Mouse (Mus musculus): ENCODE results near the gene Micall2. TPM values are rescaled to one million over a fixed set of nuclear protein-coding genes. Genes with fewer than 3 reads are reported as not detected.

Micall2 gene
- polyA plus RNA-seq, 1 experiment from 2014 or later: 6.6 TPM

GRCm38 (mm10) chr5:139723113-139723512 lies 13.0 kb downstream of the Micall2 start:
- Histone ChIP-seq H3K36me3 (ENCODE audit: control insufficient read depth, insufficient read depth, low read length) (no peaks in the 10 kb centered on the region), H3K4me2 (ENCODE audit: low read depth, severe bottlenecking) (no peak overlapping the region), H3K27me3 (ENCODE audit: control insufficient read depth, insufficient read depth, low read length) (no peaks in the 10 kb centered on the region), H3K9ac (ENCODE audit: low read length) (no peak overlapping the region), H3K27ac (replicated peaks; ENCODE audit: low read depth, low read length) (no peak overlapping the region; the same call in 1 of the 2 replicates), H3K9me3 (ENCODE audit: control insufficient read depth, low read length) (no peaks in the 10 kb centered on the region), H3K4me3 (ENCODE audit: low read depth, low read length) (no peak overlapping the region), H3K4me1 (ENCODE audit: control insufficient read depth, insufficient read depth, low read length) (peaks cover 21% of the 10 kb centered on the region)
- DNase-seq (ENCODE audit: low spot score) (no peak), ATAC-seq (ENCODE audit: insufficient number of reproducible peaks, low FRiP score, low TSS enrichment, low read depth) (no peak)
- 75% methylated on average over 9 of the region's 9 CpGs for WGBS

DNA sequence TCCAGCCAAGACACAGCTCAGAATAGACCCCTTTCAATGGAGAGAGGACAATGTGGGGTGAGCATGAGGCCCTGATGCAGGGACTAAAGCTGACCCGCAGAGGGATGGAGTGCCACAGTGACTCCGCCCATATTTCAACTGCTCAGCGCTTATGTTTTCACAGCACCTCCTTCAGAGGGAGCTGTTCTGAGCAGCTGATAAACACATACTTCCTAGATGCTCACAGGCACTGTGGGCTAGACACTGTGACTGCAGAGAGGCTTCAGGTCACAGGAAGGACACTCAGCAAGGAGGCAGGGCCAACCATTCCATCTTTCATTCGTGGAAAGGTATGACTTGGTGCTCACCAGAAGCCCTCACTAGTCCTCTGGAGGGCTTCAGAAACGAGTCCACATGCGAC lies 13.4 kb downstream of the Micall2 start:
- Histone ChIP-seq H3K9ac (ENCODE audit: low read length) (no peak overlapping the region), H3K4me3 (ENCODE audit: low read depth, low read length) (no peak overlapping the region), H3K27me3 (ENCODE audit: control insufficient read depth, insufficient read depth, low read length) (no peaks in the 10 kb centered on the region), H3K9me3 (ENCODE audit: control insufficient read depth, low read length) (no peaks in the 10 kb centered on the region), H3K4me2 (ENCODE audit: low read depth, severe bottlenecking) (no peak overlapping the region), H3K36me3 (ENCODE audit: control insufficient read depth, insufficient read depth, low read length) (no peaks in the 10 kb centered on the region), H3K27ac (replicated peaks; ENCODE audit: low read depth, low read length) (no peak overlapping the region; the same call in 1 of the 2 replicates), H3K4me1 (ENCODE audit: control insufficient read depth, insufficient read depth, low read length) (peaks cover 21% of the 10 kb centered on the region)
- ATAC-seq (ENCODE audit: insufficient number of reproducible peaks, low FRiP score, low TSS enrichment, low read depth): no peak
- 76% methylated on average over 6 of the region's 6 CpGs for WGBS
- no peak for DNase-seq (ENCODE audit: low spot score)

DNA sequence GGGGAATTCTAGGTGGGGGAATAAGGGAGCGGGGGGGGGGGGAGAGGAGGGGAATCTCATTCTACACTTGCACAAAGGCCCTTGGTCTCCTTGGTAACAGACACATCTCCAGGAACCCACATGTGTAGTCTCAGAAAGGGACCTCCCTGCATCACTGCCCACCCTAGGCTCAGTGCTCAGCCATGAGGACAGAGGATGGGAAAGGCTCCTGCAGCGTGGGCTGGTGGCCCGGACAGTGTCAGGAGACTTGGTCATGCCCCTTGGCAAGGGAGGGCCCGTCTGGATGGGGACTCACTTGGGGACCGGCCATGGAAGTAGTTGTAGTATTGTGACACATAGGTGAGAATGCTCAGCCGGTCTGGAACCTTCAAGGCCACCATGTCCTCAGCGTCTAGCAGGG lies 17.2 kb downstream of the Micall2 start:
- H3K9ac ChIP-seq (ENCODE audit: low read length): no peak overlapping the region
- H3K4me3 ChIP-seq (ENCODE audit: low read depth, low read length): no peak overlapping the region
- no peak overlapping the region for H3K4me2 ChIP-seq (ENCODE audit: low read depth, severe bottlenecking)
- ATAC-seq (ENCODE audit: insufficient number of reproducible peaks, low FRiP score, low TSS enrichment, low read depth) (no peak), DNase-seq (ENCODE audit: low spot score) (no peak)
- H3K27ac ChIP-seq (replicated peaks; ENCODE audit: low read depth, low read length): no peak overlapping the region
- H3K36me3 ChIP-seq (ENCODE audit: control insufficient read depth, insufficient read depth, low read length): no peaks in the 10 kb centered on the region
- 80% methylated on average over 6 of the region's 7 CpGs for WGBS
- H3K27me3 ChIP-seq (ENCODE audit: control insufficient read depth, insufficient read depth, low read length): no peaks in the 10 kb centered on the region
- H3K9me3 ChIP-seq (ENCODE audit: control insufficient read depth, low read length): no peaks in the 10 kb centered on the region
- peaks cover 8% of the 10 kb centered on the region; the same call in 1 of the 2 replicates for H3K4me1 ChIP-seq (ENCODE audit: control insufficient read depth, insufficient read depth, low read length)

GRCm38 (mm10) chr5:139718540-139718939 lies 17.6 kb downstream of the Micall2 start:
- no peaks in the 10 kb centered on the region for H3K36me3 ChIP-seq (ENCODE audit: control insufficient read depth, insufficient read depth, low read length)

GRCm38 (mm10) chr5:139717723-139718122 lies 18.4 kb downstream of the Micall2 start:
- no peak for ATAC-seq (ENCODE audit: insufficient number of reproducible peaks, low FRiP score, low TSS enrichment, low read depth)
- WGBS: 96% methylated on average over 2 of the region's 2 CpGs

More at GRCm38 (mm10) chr5:139718540-139718939, 17.6 kb downstream of the Micall2 start:
- H3K4me3 ChIP-seq (ENCODE audit: low read depth, low read length): no peak overlapping the region
- H3K9me3 ChIP-seq (ENCODE audit: control insufficient read depth, low read length): no peaks in the 10 kb centered on the region
- H3K9ac ChIP-seq (ENCODE audit: low read length): peak overlapping the region; percentile 22; the same call in 1 of the 2 replicates
- no peaks in the 10 kb centered on the region for H3K27me3 ChIP-seq (ENCODE audit: control insufficient read depth, insufficient read depth, low read length)
- no peak for DNase-seq (ENCODE audit: low spot score)
- WGBS: 89% methylated on average over 6 of the region's 6 CpGs
- no peak overlapping the region for H3K4me2 ChIP-seq (ENCODE audit: low read depth, severe bottlenecking)
- H3K4me1 ChIP-seq (ENCODE audit: control insufficient read depth, insufficient read depth, low read length): peaks cover 8% of the 10 kb centered on the region; the same call in 1 of the 2 replicates
- no peak overlapping the region for H3K27ac ChIP-seq (replicated peaks; ENCODE audit: low read depth, low read length)
- ATAC-seq (ENCODE audit: insufficient number of reproducible peaks, low FRiP score, low TSS enrichment, low read depth): no peak

DNA sequence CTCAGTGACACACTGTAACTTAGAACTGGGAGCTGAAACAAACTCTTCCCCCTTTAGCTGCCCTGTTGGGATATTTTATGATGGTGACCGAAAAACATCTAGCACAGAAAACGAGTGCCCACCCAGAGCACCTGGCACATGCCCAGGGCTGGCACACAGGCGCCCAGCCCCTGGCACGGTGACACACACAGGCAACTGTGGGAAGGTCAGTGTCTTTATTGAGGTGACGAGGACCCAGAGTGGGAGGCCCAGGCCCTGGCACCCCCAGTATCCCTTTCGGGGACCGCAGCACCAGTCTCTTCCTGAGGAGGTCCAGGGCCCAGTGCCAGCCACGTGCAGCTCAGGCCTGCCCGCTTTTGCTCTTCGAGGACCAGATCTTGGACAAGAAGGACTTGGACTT lies 29.6 kb downstream of the Micall2 start:
- H3K9me3 ChIP-seq (ENCODE audit: control insufficient read depth, low read length): no peaks in the 10 kb centered on the region
- no peak overlapping the region for H3K4me2 ChIP-seq (ENCODE audit: low read depth, severe bottlenecking)
- H3K9ac ChIP-seq (ENCODE audit: low read length): no peak overlapping the region
- no peak for ATAC-seq (ENCODE audit: insufficient number of reproducible peaks, low FRiP score, low TSS enrichment, low read depth)
- 90% methylated on average over 10 of the region's 10 CpGs for WGBS
- H3K27me3 ChIP-seq (ENCODE audit: control insufficient read depth, insufficient read depth, low read length): no peaks in the 10 kb centered on the region
- H3K27ac ChIP-seq (replicated peaks; ENCODE audit: low read depth, low read length): no peak overlapping the region
- peaks cover 6% of the 10 kb centered on the region; the same call in 1 of the 2 replicates for H3K36me3 ChIP-seq (ENCODE audit: control insufficient read depth, insufficient read depth, low read length)
- no peaks in the 10 kb centered on the region for H3K4me1 ChIP-seq (ENCODE audit: control insufficient read depth, insufficient read depth, low read length)
- DNase-seq (ENCODE audit: low spot score): no peak
- no peak overlapping the region for H3K4me3 ChIP-seq (ENCODE audit: low read depth, low read length)

More at GRCm38 (mm10) chr5:139717723-139718122, 18.4 kb downstream of the Micall2 start:
- no peak overlapping the region for H3K27ac ChIP-seq (replicated peaks; ENCODE audit: low read depth, low read length)
- H3K9me3 ChIP-seq (ENCODE audit: control insufficient read depth, low read length): no peaks in the 10 kb centered on the region
- H3K4me2 ChIP-seq (ENCODE audit: low read depth, severe bottlenecking): no peak overlapping the region
- no peaks in the 10 kb centered on the region for H3K36me3 ChIP-seq (ENCODE audit: control insufficient read depth, insufficient read depth, low read length)
- no peak overlapping the region for H3K4me3 ChIP-seq (ENCODE audit: low read depth, low read length)
- H3K9ac ChIP-seq (ENCODE audit: low read length): no peak overlapping the region
- no peaks in the 10 kb centered on the region for H3K27me3 ChIP-seq (ENCODE audit: control insufficient read depth, insufficient read depth, low read length)
- peak; percentile 67 for DNase-seq (ENCODE audit: low spot score)
- H3K4me1 ChIP-seq (ENCODE audit: control insufficient read depth, insufficient read depth, low read length): peaks cover 1% of the 10 kb centered on the region; the same call in 1 of the 2 replicates

- Histone ChIP-seq H3K4me1 (ENCODE audit: control insufficient read depth, insufficient read depth, low read length) (no peaks in the 10 kb centered on the region), H3K9me3 (ENCODE audit: control insufficient read depth, low read length) (no peaks in the 10 kb centered on the region), H3K9ac (ENCODE audit: low read length) (no peak overlapping the region), H3K36me3 (ENCODE audit: control insufficient read depth, insufficient read depth, low read length) (no peaks in the 10 kb centered on the region; the same call in 1 of the 2 replicates), H3K27me3 (ENCODE audit: control insufficient read depth, insufficient read depth, low read length) (no peaks in the 10 kb centered on the region), H3K4me3 (ENCODE audit: low read depth, low read length) (no peak overlapping the region), H3K4me2 (ENCODE audit: low read depth, severe bottlenecking) (no peak overlapping the region), H3K27ac (replicated peaks; ENCODE audit: low read depth, low read length) (no peak overlapping the region)
- ATAC-seq (ENCODE audit: insufficient number of reproducible peaks, low FRiP score, low TSS enrichment, low read depth) (no peak; the same call in 1 of the 2 replicates), DNase-seq (ENCODE audit: low spot score) (peak; percentile 45)
- WGBS: 62% methylated on average over 2 of the region's 2 CpGs
These were observed 33.2 kb downstream of the Micall2 start for GRCm38 (mm10) chr5:139702905-139703304.

- 71% methylated on average over 9 of the region's 10 CpGs for WGBS
These were observed 33.9 kb downstream of the Micall2 start for GRCm38 (mm10) chr5:139702236-139702635.

GRCm38 (mm10) chr5:139696954-139697353 lies 39.2 kb downstream of the Micall2 start:
- no peak for DNase-seq (ENCODE audit: low spot score)
- Histone ChIP-seq H3K36me3 (ENCODE audit: control insufficient read depth, insufficient read depth, low read length) (no peaks in the 10 kb centered on the region), H3K27ac (replicated peaks; ENCODE audit: low read depth, low read length) (no peak overlapping the region), H3K9me3 (ENCODE audit: control insufficient read depth, low read length) (no peaks in the 10 kb centered on the region), H3K27me3 (ENCODE audit: control insufficient read depth, insufficient read depth, low read length) (no peaks in the 10 kb centered on the region), H3K4me1 (ENCODE audit: control insufficient read depth, insufficient read depth, low read length) (0 out of 2 replicates have a peak, but pooled peaks cover 3% of the 10 kb centered on the region), H3K4me3 (ENCODE audit: low read depth, low read length) (no peak overlapping the region), H3K9ac (ENCODE audit: low read length) (no peak overlapping the region), H3K4me2 (ENCODE audit: low read depth, severe bottlenecking) (no peak overlapping the region)
- WGBS: 84% methylated on average over 6 of the region's 6 CpGs
- ATAC-seq (ENCODE audit: insufficient number of reproducible peaks, low FRiP score, low TSS enrichment, low read depth): no peak

More at GRCm38 (mm10) chr5:139702236-139702635, 33.9 kb downstream of the Micall2 start:
- Histone ChIP-seq H3K36me3 (ENCODE audit: control insufficient read depth, insufficient read depth, low read length) (no peaks in the 10 kb centered on the region), H3K4me1 (ENCODE audit: control insufficient read depth, insufficient read depth, low read length) (no peaks in the 10 kb centered on the region), H3K27ac (replicated peaks; ENCODE audit: low read depth, low read length) (no peak overlapping the region), H3K4me2 (ENCODE audit: low read depth, severe bottlenecking) (no peak overlapping the region), H3K9me3 (ENCODE audit: control insufficient read depth, low read length) (no peaks in the 10 kb centered on the region), H3K9ac (ENCODE audit: low read length) (no peak overlapping the region), H3K27me3 (ENCODE audit: control insufficient read depth, insufficient read depth, low read length) (no peaks in the 10 kb centered on the region), H3K4me3 (ENCODE audit: low read depth, low read length) (no peak overlapping the region)
- no peak for DNase-seq (ENCODE audit: low spot score)
- ATAC-seq (ENCODE audit: insufficient number of reproducible peaks, low FRiP score, low TSS enrichment, low read depth): no peak

Data from limb, embryonic 11.5 days (tissue).